10 mouse cellular contexts compared by ENCODE assay signal in the genomic region with DNA sequence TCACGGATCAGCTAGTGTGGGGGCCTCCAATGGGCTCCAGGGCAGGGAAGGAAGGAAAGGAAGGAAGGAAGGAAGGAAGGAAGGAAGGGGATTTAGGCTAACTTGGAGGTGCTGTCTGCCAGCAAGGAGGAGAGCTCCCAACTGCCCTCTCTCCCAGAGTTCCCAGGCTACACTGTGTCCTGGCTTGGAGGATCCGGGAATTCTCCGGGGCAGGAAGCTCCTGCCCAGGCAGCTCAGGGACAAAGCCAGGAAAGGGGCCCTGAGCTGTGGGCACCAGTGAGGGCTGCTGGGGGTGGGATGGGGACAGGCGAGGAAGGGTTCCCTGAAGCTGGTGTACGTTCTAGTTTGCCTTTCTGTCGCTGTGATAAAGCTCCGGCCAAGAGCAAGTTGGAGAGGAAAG. TPM values are rescaled to one million over a fixed set of nuclear protein-coding genes. Genes with fewer than 3 reads are reported as not detected.
DNase-seq lines count a peak whose midpoint lies in the region; ATAC-seq lines count a peak whose summit lies in the region.
"Had no signal": no experiment of that assay in that cellular context is flagged by ENCODE, and none has a peak within 500 bp of the region (broad histone marks: within the 10 kb centered on the region; RNA-seq: fewer than 3 reads in every experiment).

No protein-coding gene starts in this region.

- H3K36me3 ChIP-seq in heart, embryonic 13.5 days: no peaks in the 10 kb centered on the region
- H3K36me3 ChIP-seq in kidney, embryonic 16.5 days (ENCODE audit: insufficient read depth, low read length): no peaks in the 10 kb centered on the region
- no peaks in the 10 kb centered on the region for H3K36me3 ChIP-seq in limb, embryonic 15.5 days
- no peaks in the 10 kb centered on the region for H3K36me3 ChIP-seq in stomach, embryonic 16.5 days (ENCODE audit: control insufficient read depth, insufficient read depth, low read length)
- no peaks in the 10 kb centered on the region for H3K36me3 ChIP-seq in neural tube, embryonic 15.5 days

- DNase-seq in heart, postnatal 4 days: no peak
- no peak for DNase-seq in kidney, postnatal 10 days
- DNase-seq in ovary, adult 18-20 months (ENCODE audit: low spot score): no peak
- DNase-seq: cerebellum, postnatal 25 days had no signal

- H3K27me3 ChIP-seq in heart, embryonic 13.5 days (replicated peaks): no peaks in the 10 kb centered on the region; the same call in 1 of the 2 replicates
- no peaks in the 10 kb centered on the region for H3K27me3 ChIP-seq in kidney, embryonic 16.5 days (ENCODE audit: insufficient read depth, low read length)
- H3K27me3 ChIP-seq in limb, embryonic 15.5 days: no peaks in the 10 kb centered on the region
- H3K27me3 ChIP-seq in stomach, embryonic 16.5 days (ENCODE audit: control insufficient read depth, insufficient read depth, low read length): no peaks in the 10 kb centered on the region
- H3K27me3 ChIP-seq in neural tube, embryonic 15.5 days (replicated peaks): 0 out of 2 replicates have a peak, but pooled peaks cover 3% of the 10 kb centered on the region

- peak overlapping the region; percentile 59 for H3K27ac ChIP-seq in heart, embryonic 13.5 days (replicated peaks)
- peak overlapping the region; percentile 56; the same call in 1 of the 2 replicates for H3K27ac ChIP-seq in kidney, embryonic 16.5 days (ENCODE audit: low read length)
- H3K27ac ChIP-seq in limb, embryonic 15.5 days: peak overlapping the region; percentile 27
- H3K27ac ChIP-seq in stomach, embryonic 16.5 days (ENCODE audit: low read length): no peak overlapping the region; the same call in 1 of the 2 replicates
- no peak overlapping the region for H3K27ac ChIP-seq in neural tube, embryonic 15.5 days (replicated peaks)

- no peak overlapping the region for H3K9ac ChIP-seq in heart, embryonic 13.5 days
- H3K9ac ChIP-seq in kidney, embryonic 16.5 days (replicated peaks; ENCODE audit: low read length): no peak overlapping the region
- H3K9ac ChIP-seq in limb, embryonic 15.5 days: no peak overlapping the region
- 0 out of 2 replicates have a peak overlapping the region, but pooled peaks have one; percentile 18 for H3K9ac ChIP-seq in stomach, embryonic 16.5 days (ENCODE audit: low read length)
- H3K9ac ChIP-seq in neural tube, embryonic 15.5 days (replicated peaks): no peak overlapping the region

- peaks cover 45% of the 10 kb centered on the region for H3K4me1 ChIP-seq in heart, embryonic 13.5 days
- peaks cover 44% of the 10 kb centered on the region for H3K4me1 ChIP-seq in kidney, embryonic 16.5 days (ENCODE audit: insufficient read depth, low read length)
- peaks cover 58% of the 10 kb centered on the region for H3K4me1 ChIP-seq in limb, embryonic 15.5 days
- peaks cover 32% of the 10 kb centered on the region for H3K4me1 ChIP-seq in stomach, embryonic 16.5 days (ENCODE audit: control insufficient read depth, insufficient read depth, low read length)
- H3K4me1 ChIP-seq in neural tube, embryonic 15.5 days: peaks cover 28% of the 10 kb centered on the region

- no peak for ATAC-seq in heart, embryonic 13.5 days (ENCODE audit: extremely low read depth, insufficient number of reproducible peaks, low FRiP score, low TSS enrichment)
- ATAC-seq in kidney, embryonic 16.5 days (ENCODE audit: low FRiP score, low TSS enrichment): no peak
- ATAC-seq in limb, embryonic 15.5 days (ENCODE audit: insufficient number of reproducible peaks, low FRiP score, low TSS enrichment, low read depth): no peak
- ATAC-seq in stomach, embryonic 16.5 days (ENCODE audit: insufficient read depth, low FRiP score): no peak
- ATAC-seq in neural tube, embryonic 15.5 days (ENCODE audit: low FRiP score): no peak

- no peaks in the 10 kb centered on the region for H3K9me3 ChIP-seq in heart, embryonic 13.5 days
- no peaks in the 10 kb centered on the region for H3K9me3 ChIP-seq in kidney, embryonic 16.5 days (ENCODE audit: low read length)
- H3K9me3 ChIP-seq in limb, embryonic 15.5 days: no peaks in the 10 kb centered on the region
- H3K9me3 ChIP-seq in stomach, embryonic 16.5 days (replicated peaks; ENCODE audit: control insufficient read depth, low read length): no peaks in the 10 kb centered on the region
- H3K9me3 ChIP-seq in neural tube, embryonic 15.5 days (replicated peaks): no peaks in the 10 kb centered on the region

- H3K4me2 ChIP-seq in heart, embryonic 13.5 days: no peak overlapping the region
- H3K4me2 ChIP-seq in kidney, embryonic 16.5 days (replicated peaks; ENCODE audit: low read depth, low read length): no peak overlapping the region
- no peak overlapping the region for H3K4me2 ChIP-seq in limb, embryonic 15.5 days
- H3K4me2 ChIP-seq in stomach, embryonic 16.5 days (ENCODE audit: low read depth, low read length): no peak overlapping the region
- no peak overlapping the region for H3K4me2 ChIP-seq in neural tube, embryonic 15.5 days

- 59% methylated on average over 7 of the region's 7 CpGs for WGBS in heart, embryonic 13.5 days
- 60% methylated on average over 7 of the region's 7 CpGs for WGBS in kidney, embryonic 16.5 days
- 75% methylated on average over 7 of the region's 7 CpGs for WGBS in limb, embryonic 15.5 days
- 62% methylated on average over 7 of the region's 7 CpGs for WGBS in stomach, embryonic 16.5 days
- 70% methylated on average over 7 of the region's 7 CpGs for WGBS in neural tube, embryonic 15.5 days

- no peak overlapping the region for H3K4me3 ChIP-seq in heart, embryonic 13.5 days
- H3K4me3 ChIP-seq in kidney, embryonic 16.5 days (ENCODE audit: low read length): no peak overlapping the region
- no peak overlapping the region for H3K4me3 ChIP-seq in limb, embryonic 15.5 days
- H3K4me3 ChIP-seq in stomach, embryonic 16.5 days (replicated peaks; ENCODE audit: low read length): no peak overlapping the region
- no peak overlapping the region for H3K4me3 ChIP-seq in neural tube, embryonic 15.5 days (replicated peaks)
- H3K4me3 ChIP-seq: megakaryocyte, embryonic 14.5 days had no signal

RNA-seq across cellular contexts. Expression of gene Bak1, which starts 7.7 kb away (rescaled TPM):
- polyA plus RNA-seq in heart, embryonic 13.5 days (2015; fragmentation: Nextera tagmentation; extraction: Ambion mirVana): 5.3 and 5.4 TPM in 2 replicates
- total RNA-seq in heart, postnatal 4 days (2021): 10 to 100 TPM; 46.8 to 52.4 TPM
- 7.4 and 9.5 TPM in 2 replicates for polyA plus RNA-seq in kidney, embryonic 16.5 days (2015; fragmentation: Nextera tagmentation; extraction: Ambion mirVana)
- 4.0 and 5.5 TPM in 2 replicates for polyA plus RNA-seq in limb, embryonic 15.5 days (2015; fragmentation: Nextera tagmentation; extraction: Ambion mirVana)
- 6.7 and 7.0 TPM in 2 replicates for polyA plus RNA-seq in stomach, embryonic 16.5 days (2015; fragmentation: Nextera tagmentation; extraction: Ambion mirVana)
- 4.5 TPM in 2 replicates for polyA plus RNA-seq in neural tube, embryonic 15.5 days (2015; fragmentation: Nextera tagmentation; extraction: Ambion mirVana)

RNA-seq across cellular contexts. Expression of gene Itpr3, which starts 20.6 kb away (rescaled TPM):
- 1.2 and 1.5 TPM in 2 replicates for polyA plus RNA-seq in heart, embryonic 13.5 days (2015; fragmentation: Nextera tagmentation; extraction: Ambion mirVana)
- total RNA-seq in heart, postnatal 4 days (2021): 1 to 10 TPM; 7.5 to 8.2 TPM
- polyA plus RNA-seq in kidney, embryonic 16.5 days (2015; fragmentation: Nextera tagmentation; extraction: Ambion mirVana): 9.3 and 9.6 TPM in 2 replicates
- 4.3 and 4.4 TPM in 2 replicates for polyA plus RNA-seq in limb, embryonic 15.5 days (2015; fragmentation: Nextera tagmentation; extraction: Ambion mirVana)
- polyA plus RNA-seq in stomach, embryonic 16.5 days (2015; fragmentation: Nextera tagmentation; extraction: Ambion mirVana): 15.0 and 16.7 TPM in 2 replicates
- 0.82 and 2.9 TPM in 2 replicates for polyA plus RNA-seq in neural tube, embryonic 15.5 days (2015; fragmentation: Nextera tagmentation; extraction: Ambion mirVana)

Comparison
In these comparisons a context has a peak if more than half of its experiments do, and no peak if none do; other contexts are left out.
1. H3K27ac ChIP-seq: peak in heart, embryonic 13.5 days (single experiment), kidney, embryonic 16.5 days (single experiment) and limb, embryonic 15.5 days (single experiment); none in stomach, embryonic 16.5 days (single experiment) and neural tube, embryonic 15.5 days (single experiment).